Mouse (Mus musculus) spleen, adult 18-20 months (tissue): ENCODE data around the gene Tnfrsf13b.
"Not testable (repeated sequence)": the region's sequence is repeated elsewhere in the genome, so short reads cannot be mapped to it uniquely, and the experiment has no call there.

ENCODE experiments used
- DNase-seq, 2 experiments: peaks; one replicate each; pipeline ENCODE4 v3.0.0; 2022; ENCODE audit warnings: mixed read lengths in 2 of 2

The Tnfrsf13b gene

GRCm38 (mm10) chr11:61174821-61175658, 48.5 kb downstream of the Tnfrsf13b start, which contains the start of gene Usp22:
TSS of gene Usp22 (minus strand) at chr11:61175055.
- DNase-seq: peak; percentile 97 to 99

DNA sequence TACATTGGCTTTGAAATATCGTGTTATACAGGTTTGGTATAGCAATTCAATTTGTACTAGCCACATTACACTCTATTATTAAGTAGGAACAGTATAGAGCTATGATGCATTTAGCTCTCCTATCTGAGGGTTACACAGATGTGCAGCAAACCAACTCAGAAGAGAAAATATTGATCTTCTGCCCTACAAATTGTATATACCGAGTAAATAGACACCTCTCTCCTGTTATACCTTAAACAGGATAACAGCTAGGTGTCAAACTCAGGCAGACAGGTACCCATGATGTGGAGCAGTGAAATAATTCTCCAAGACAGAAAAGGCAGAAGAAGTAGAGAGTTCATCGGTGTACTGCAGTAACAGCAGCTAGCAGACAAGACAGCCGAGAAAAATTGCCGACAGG, 49.2 kb downstream of the Tnfrsf13b start:
- no peak for DNase-seq

DNA sequence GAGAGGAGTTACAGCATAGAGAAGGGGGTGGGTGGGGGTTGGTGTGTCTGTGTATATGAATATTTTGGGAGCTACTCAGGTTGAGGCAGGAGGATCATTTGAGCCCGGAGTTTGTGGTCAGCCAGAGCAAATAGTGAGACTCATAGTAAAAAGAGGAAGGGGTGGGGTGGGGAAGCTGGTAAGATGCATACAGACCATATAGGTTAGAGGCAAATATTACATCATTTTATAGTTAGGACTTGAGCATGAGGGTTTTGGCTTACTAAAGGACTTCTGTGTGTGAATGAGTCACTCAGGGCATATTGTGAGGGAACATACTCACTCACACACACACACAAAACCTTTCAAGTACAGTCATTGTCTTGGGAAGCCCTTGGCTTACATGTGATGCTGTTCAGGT, 49.8 kb downstream of the Tnfrsf13b start:
- no peak for DNase-seq

- DNase-seq: no peak
Observed at GRCm38 (mm10) chr11:61180361-61180760, 53.8 kb downstream of the Tnfrsf13b start.

- no peak for DNase-seq
Observed at GRCm38 (mm10) chr11:61181624-61182023, 55.1 kb downstream of the Tnfrsf13b start.

- no peak for DNase-seq
Observed at GRCm38 (mm10) chr11:61183820-61184219, 57.3 kb downstream of the Tnfrsf13b start.

GRCm38 (mm10) chr11:61190776-61191175, 64.2 kb downstream of the Tnfrsf13b start:
- no peak for DNase-seq

DNA sequence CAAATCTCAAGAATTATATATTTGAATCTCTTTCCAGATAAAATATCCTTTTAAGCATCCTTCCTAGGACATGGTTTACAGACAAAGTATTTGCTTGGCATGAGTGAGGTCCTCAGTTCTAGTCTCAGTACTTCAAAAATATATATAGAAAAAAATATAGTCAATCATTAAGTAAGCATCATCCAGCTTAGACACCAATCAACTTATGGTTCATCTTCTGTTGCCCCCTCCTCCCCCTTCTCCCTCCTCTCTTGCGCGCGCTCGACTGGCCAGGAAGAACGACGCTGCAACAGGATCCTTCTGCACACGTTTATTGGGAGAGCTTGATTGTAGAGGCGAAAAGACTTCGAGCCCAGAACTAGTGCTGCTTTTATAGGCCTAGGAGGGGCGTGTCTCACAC, 65.6 kb downstream of the Tnfrsf13b start:
- not testable (repeated sequence) for DNase-seq

GRCm38 (mm10) chr11:61192779-61193178, 66.2 kb downstream of the Tnfrsf13b start:
- no peak for DNase-seq

DNA sequence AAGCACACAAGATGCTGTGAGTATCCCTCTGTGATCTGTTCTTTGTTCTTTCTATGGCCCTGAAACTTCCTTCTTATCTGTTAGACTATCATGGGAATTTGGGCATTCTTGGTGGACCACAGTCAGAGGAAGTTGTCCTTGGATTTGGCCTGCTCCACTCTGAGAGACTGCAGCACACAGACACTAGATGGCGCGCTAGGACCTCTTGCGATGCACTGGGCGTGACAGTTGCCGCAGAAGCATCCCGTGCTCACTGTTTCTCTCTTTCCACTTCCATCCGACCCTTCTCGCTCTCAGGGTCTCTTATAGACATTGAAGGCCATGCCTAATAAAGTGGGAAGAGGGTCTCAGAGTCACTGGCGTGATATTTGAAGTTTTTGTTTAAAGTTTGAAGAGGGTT, 66.8 kb downstream of the Tnfrsf13b start:
- DNase-seq: peak; percentile 35 to 71

- DNase-seq: no peak
Observed at GRCm38 (mm10) chr11:61196616-61197353, 70.2 kb downstream of the Tnfrsf13b start.

DNA sequence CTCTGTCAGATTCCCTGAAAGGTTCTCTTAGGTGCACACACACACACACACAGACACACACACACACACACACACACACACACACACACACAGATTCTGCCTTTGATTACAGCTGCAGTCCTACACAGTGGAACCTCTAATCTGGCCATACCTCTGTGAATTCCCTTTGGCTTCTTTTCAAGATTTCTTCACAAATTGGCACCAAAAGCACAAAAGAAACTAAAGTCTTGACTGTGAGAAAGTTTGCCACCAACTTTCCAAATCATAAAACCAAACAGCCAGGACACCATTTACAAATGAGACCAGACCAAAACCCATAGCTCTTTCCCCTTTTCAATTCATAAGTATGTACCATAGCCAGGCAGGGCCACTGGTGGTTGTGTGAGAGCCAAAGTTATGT, 71.4 kb downstream of the Tnfrsf13b start:
- DNase-seq: no peak
